Mouse (Mus musculus) forebrain, embryonic 10.5 days (tissue): ENCODE measurements at regions not wholly inside any gene's neighbourhood (a gene's known extent, or its start where the extent isn't known, plus 50 kb on each side); places are given as distances from the start of the nearest gene placed in this dataset.

Source experiments
- DNase-seq: peaks from one replicate; pipeline ENCODE4 v3.0.0-alpha.2; 2017; ENCODE audit warnings: low spot score; ENCODE audit errors: extremely low spot score
- H3K27ac ChIP-seq: fragments of 300-500 bp; sonication (generic); 2 replicates; pipeline ENCODE4 v1.5.1; 2016; ENCODE audit warnings: mild to moderate bottlenecking
- H3K27me3 ChIP-seq: fragments of 300-500 bp; sonication (generic); 2 replicates; pipeline ENCODE4 v1.6.1; 2016; ENCODE audit warnings: mild to moderate bottlenecking; ENCODE audit not compliant: poor library complexity, severe bottlenecking
- H3K36me3 ChIP-seq: fragments of 300-500 bp; sonication (generic); replicated peaks from 2 replicates; pipeline ENCODE4 v1.6.1; 2016; ENCODE audit warnings: mild to moderate bottlenecking, moderate library complexity
- H3K4me1 ChIP-seq: fragments of 300-500 bp; sonication (generic); 2 replicates; pipeline ENCODE4 v1.6.1; 2016
- H3K4me3 ChIP-seq: fragments of 300-500 bp; sonication (generic); 2 replicates; pipeline ENCODE4 v1.5.1; 2016; ENCODE audit warnings: mild to moderate bottlenecking, moderate library complexity
- H3K9me3 ChIP-seq: fragments of 300-500 bp; sonication (generic); 2 replicates; pipeline ENCODE4 v1.6.1; 2016; ENCODE audit warnings: mild to moderate bottlenecking, moderate library complexity
- WGBS: fragments of 180-500 bp; shearing (Covaris S2); methylation state at CpG from one replicate; pipeline ENCODE4 v1.1.7; 2016; 5-methylcytosine and 5-hydroxymethylcytosine counted together

- DNase-seq: no peak
- Histone ChIP-seq H3K4me1 (no peaks in the 10 kb centered on the region), H3K4me3 (no peak overlapping the region), H3K27ac (no peak overlapping the region), H3K27me3 (no peaks in the 10 kb centered on the region), H3K9me3 (no peaks in the 10 kb centered on the region), H3K36me3 (no peaks in the 10 kb centered on the region)
- whole genome bisulfite sequencing: 90% methylated on average over 5 of the region's 5 CpGs
Observed at GRCm38 (mm10) chr1:185074001-185074400, 74.6 kb upstream of the Mark1 start.

GRCm38 (mm10) chr1:185072766-185073165 is 73.4 kb upstream of the Mark1 start:
- Histone ChIP-seq H3K4me1 (no peaks in the 10 kb centered on the region), H3K9me3 (no peaks in the 10 kb centered on the region), H3K27ac (no peak overlapping the region), H3K4me3 (no peak overlapping the region), H3K36me3 (no peaks in the 10 kb centered on the region), H3K27me3 (no peaks in the 10 kb centered on the region)
- WGBS: 83% methylated on average over 6 of the region's 6 CpGs
- no peak for DNase-seq

- no peaks in the 10 kb centered on the region for H3K4me1 ChIP-seq
- no peaks in the 10 kb centered on the region for H3K36me3 ChIP-seq
- no peak overlapping the region for H3K4me3 ChIP-seq
- H3K27ac ChIP-seq: no peak overlapping the region
- no peaks in the 10 kb centered on the region for H3K9me3 ChIP-seq
- H3K27me3 ChIP-seq: no peaks in the 10 kb centered on the region
- no peak for DNase-seq
- 82% methylated on average over 7 of the region's 7 CpGs for WGBS
Observed at GRCm38 (mm10) chr1:185071566-185071965, 72.2 kb upstream of the Mark1 start.

- Histone ChIP-seq H3K9me3 (no peaks in the 10 kb centered on the region), H3K4me1 (no peaks in the 10 kb centered on the region), H3K27ac (no peak overlapping the region), H3K27me3 (no peaks in the 10 kb centered on the region), H3K36me3 (no peaks in the 10 kb centered on the region), H3K4me3 (no peak overlapping the region)
- 92% methylated on average over 3 of the region's 3 CpGs for WGBS
- DNase-seq: no peak
Observed at GRCm38 (mm10) chr1:185070853-185071149, 71.4 kb upstream of the Mark1 start.

GRCm38 (mm10) chr1:185070062-185070852 is 70.9 kb upstream of the Mark1 start:
- WGBS: 91% methylated on average over 10 of the region's 10 CpGs
- Histone ChIP-seq H3K27ac (no peak overlapping the region), H3K4me1 (no peaks in the 10 kb centered on the region), H3K4me3 (no peak overlapping the region), H3K9me3 (no peaks in the 10 kb centered on the region), H3K36me3 (no peaks in the 10 kb centered on the region), H3K27me3 (no peaks in the 10 kb centered on the region)
- no peak for DNase-seq

GRCm38 (mm10) chr1:185068136-185068535 is 68.8 kb upstream of the Mark1 start:
- no peaks in the 10 kb centered on the region for H3K27me3 ChIP-seq
- H3K27ac ChIP-seq: no peak overlapping the region
- DNase-seq: no peak
- H3K9me3 ChIP-seq: no peaks in the 10 kb centered on the region
- H3K4me1 ChIP-seq: no peaks in the 10 kb centered on the region
- no peaks in the 10 kb centered on the region for H3K36me3 ChIP-seq
- no peak overlapping the region for H3K4me3 ChIP-seq
- 93% methylated on average over 6 of the region's 6 CpGs for WGBS

- Histone ChIP-seq H3K9me3 (no peaks in the 10 kb centered on the region), H3K36me3 (no peaks in the 10 kb centered on the region), H3K27ac (no peak overlapping the region), H3K27me3 (no peaks in the 10 kb centered on the region), H3K4me1 (no peaks in the 10 kb centered on the region), H3K4me3 (no peak overlapping the region)
- WGBS: 87% methylated on average over 5 of the region's 5 CpGs
- no peak for DNase-seq
Observed at GRCm38 (mm10) chr1:185067661-185068060, 68.3 kb upstream of the Mark1 start.

GRCm38 (mm10) chr1:185065056-185065455 is 65.7 kb upstream of the Mark1 start:
- Histone ChIP-seq H3K36me3 (no peaks in the 10 kb centered on the region), H3K4me3 (no peak overlapping the region), H3K27ac (no peak overlapping the region), H3K9me3 (no peaks in the 10 kb centered on the region), H3K27me3 (no peaks in the 10 kb centered on the region), H3K4me1 (no peaks in the 10 kb centered on the region)
- WGBS: 65% methylated on average over 3 of the region's 3 CpGs
- DNase-seq: no peak

GRCm38 (mm10) chr1:185062103-185062502 is 62.7 kb upstream of the Mark1 start:
- Histone ChIP-seq H3K27ac (no peak overlapping the region), H3K9me3 (no peaks in the 10 kb centered on the region), H3K4me3 (no peak overlapping the region), H3K36me3 (no peaks in the 10 kb centered on the region), H3K27me3 (no peaks in the 10 kb centered on the region), H3K4me1 (no peaks in the 10 kb centered on the region)
- no peak for DNase-seq
- WGBS: 89% methylated on average over 11 of the region's 11 CpGs

- DNase-seq: no peak
- no peak overlapping the region for H3K4me3 ChIP-seq
- H3K4me1 ChIP-seq: no peaks in the 10 kb centered on the region
- H3K27me3 ChIP-seq: no peaks in the 10 kb centered on the region
- 94% methylated on average over 15 of the region's 15 CpGs for WGBS
- no peaks in the 10 kb centered on the region for H3K36me3 ChIP-seq
- no peaks in the 10 kb centered on the region for H3K9me3 ChIP-seq
- no peak overlapping the region for H3K27ac ChIP-seq
Observed at GRCm38 (mm10) chr1:185057443-185057842, 58.1 kb upstream of the Mark1 start.

GRCm38 (mm10) chr1:185052700-185053099 is 53.3 kb upstream of the Mark1 start:
- no peaks in the 10 kb centered on the region for H3K9me3 ChIP-seq
- H3K27ac ChIP-seq: no peak overlapping the region
- no peak overlapping the region for H3K4me3 ChIP-seq
- H3K27me3 ChIP-seq: no peaks in the 10 kb centered on the region
- no peak for DNase-seq
- no peaks in the 10 kb centered on the region for H3K4me1 ChIP-seq
- 86% methylated on average over 6 of the region's 6 CpGs for WGBS
- H3K36me3 ChIP-seq: no peaks in the 10 kb centered on the region

GRCm38 (mm10) chr1:185049980-185050379 is 50.6 kb upstream of the Mark1 start:
- WGBS: 92% methylated on average over 2 of the region's 2 CpGs
- no peak overlapping the region for H3K27ac ChIP-seq
- H3K4me3 ChIP-seq: no peak overlapping the region
- H3K36me3 ChIP-seq: no peaks in the 10 kb centered on the region
- no peaks in the 10 kb centered on the region for H3K9me3 ChIP-seq
- DNase-seq: no peak
- no peaks in the 10 kb centered on the region for H3K4me1 ChIP-seq
- H3K27me3 ChIP-seq: no peaks in the 10 kb centered on the region
